Mouse (Mus musculus) macrophage (primary cell): ENCODE results near the gene Ptgfrn. TPM values are rescaled to one million over a fixed set of nuclear protein-coding genes. Genes with fewer than 3 reads are reported as not detected.

Experiments used
- H3K27ac ChIP-seq: fragments of 350-480 bp; formaldehyde crosslinking; 2 replicates; pipeline ENCODE4 v1.9.0; 2021
- H3K36me3 ChIP-seq: fragments of 350-480 bp; formaldehyde crosslinking; 2 replicates; pipeline ENCODE4 v1.9.0; 2021; ENCODE audit errors: inconsistent target
- H3K4me3 ChIP-seq: fragments of 350-480 bp; formaldehyde crosslinking; 2 replicates; pipeline ENCODE4 v1.9.0; 2021; ENCODE audit errors: inconsistent target
- H3K79me2 ChIP-seq: fragments of 350-480 bp; formaldehyde crosslinking; 2 replicates; pipeline ENCODE4 v1.9.0; 2021; ENCODE audit errors: inconsistent target
- WGBS: methylation state at CpG from one replicate; pipeline ENCODE4 v1.1.7; 2026; ENCODE audit warnings: inconsistent platforms; ENCODE audit not compliant: missing documents; 5-methylcytosine and 5-hydroxymethylcytosine counted together
- polyA plus RNA-seq: library from polyadenylated mRNA; stranded (reverse); fragments of 250-400 nt; gene quantifications from 3 replicates; pipeline ENCODE4 v1.2.4, GENCODE M21; 2018; ENCODE audit warnings: inconsistent platforms

The Ptgfrn gene
- polyA plus RNA-seq, 1 experiment from 2014 or later, result 0.67 TPM

GRCm38 (mm10) chr3:101108282-101108681, 1.8 kb downstream of the Ptgfrn start:
- H3K4me3 ChIP-seq, result no peak overlapping the region
- H3K79me2 ChIP-seq, result no peaks in the 10 kb centered on the region
- no peak overlapping the region for H3K27ac ChIP-seq
- H3K36me3 ChIP-seq, result no peaks in the 10 kb centered on the region
- WGBS, result 68% methylated on average over 3 of the region's 3 CpGs

DNA sequence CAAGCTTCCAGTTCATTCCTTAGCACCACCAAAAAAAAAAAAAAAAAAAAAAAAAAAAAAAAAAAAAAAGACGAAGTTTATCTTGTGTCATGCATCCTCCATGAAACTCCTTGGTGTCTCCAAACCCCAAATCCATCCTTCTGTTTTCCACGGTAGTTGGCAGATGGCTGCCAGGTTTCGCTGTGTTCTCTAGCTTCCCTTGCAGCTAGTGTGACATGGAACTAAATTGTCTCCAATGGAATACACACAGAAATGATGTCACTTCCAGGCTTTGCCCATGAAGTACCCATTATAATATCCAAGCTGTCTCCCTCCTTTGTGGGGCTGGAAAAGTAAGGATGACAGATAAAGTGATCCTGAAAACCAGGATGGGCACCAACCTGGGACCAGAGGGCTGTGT, 3.8 kb downstream of the Ptgfrn start:
- H3K4me3 ChIP-seq, result no peak overlapping the region
- no peak overlapping the region for H3K27ac ChIP-seq
- 82% methylated on average over 3 of the region's 3 CpGs for WGBS
- H3K79me2 ChIP-seq, result no peaks in the 10 kb centered on the region
- no peaks in the 10 kb centered on the region for H3K36me3 ChIP-seq

- Histone ChIP-seq H3K27ac (no peak overlapping the region), H3K4me3 (no peak overlapping the region), H3K36me3 (no peaks in the 10 kb centered on the region), H3K79me2 (no peaks in the 10 kb centered on the region)
- 93% methylated on average over 11 of the region's 11 CpGs for WGBS
Measured at GRCm38 (mm10) chr3:101105486-101105885, 4.6 kb downstream of the Ptgfrn start.

GRCm38 (mm10) chr3:101104883-101105282, 5.2 kb downstream of the Ptgfrn start:
- Histone ChIP-seq H3K4me3 (no peak overlapping the region), H3K36me3 (no peaks in the 10 kb centered on the region), H3K79me2 (no peaks in the 10 kb centered on the region), H3K27ac (no peak overlapping the region)
- WGBS, result 91% methylated on average over 9 of the region's 9 CpGs

DNA sequence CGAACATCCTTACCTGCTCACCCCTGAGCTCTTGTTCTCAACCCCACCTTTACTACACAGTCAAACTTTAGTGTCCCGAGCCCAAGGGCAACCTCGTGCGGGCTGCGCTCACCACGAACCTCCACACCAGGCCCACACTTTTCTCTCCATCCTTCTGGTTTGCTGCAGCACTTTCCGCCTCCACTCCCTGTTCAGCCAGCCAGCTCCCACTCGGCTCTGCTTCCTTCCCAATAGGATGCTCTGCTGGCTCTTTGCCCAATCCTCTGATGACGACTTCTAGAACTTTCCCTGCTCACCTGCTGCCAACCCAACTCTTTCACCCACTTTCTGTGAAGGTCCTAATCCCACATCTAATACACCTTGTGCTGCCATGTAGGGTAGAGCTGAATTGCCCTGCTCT, 6.3 kb downstream of the Ptgfrn start:
- Histone ChIP-seq H3K79me2 (no peaks in the 10 kb centered on the region), H3K27ac (no peak overlapping the region), H3K4me3 (no peak overlapping the region), H3K36me3 (no peaks in the 10 kb centered on the region)
- WGBS, result 88% methylated on average over 9 of the region's 9 CpGs

DNA sequence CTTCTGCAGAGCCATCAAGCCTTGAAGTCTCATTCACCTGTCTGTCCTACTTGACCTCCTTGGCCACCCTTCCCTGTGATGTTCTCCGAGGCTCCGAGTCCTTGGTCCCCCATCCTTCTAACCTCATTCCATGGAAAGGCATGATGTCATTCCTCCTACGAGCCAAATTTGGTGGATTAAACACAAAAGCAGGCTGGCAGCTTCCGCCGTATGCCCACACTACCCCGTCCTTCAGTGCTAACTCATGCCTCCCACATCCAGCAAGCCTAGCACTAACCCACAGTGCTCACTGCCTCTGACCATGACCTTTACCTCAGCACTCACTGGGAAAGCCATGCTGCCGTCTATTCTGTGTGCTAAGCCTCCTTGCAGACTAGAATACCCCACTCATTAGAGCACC, 8.0 kb downstream of the Ptgfrn start:
- H3K27ac ChIP-seq, result no peak overlapping the region
- H3K36me3 ChIP-seq, result no peaks in the 10 kb centered on the region
- H3K4me3 ChIP-seq, result no peak overlapping the region
- WGBS, result 91% methylated on average over 7 of the region's 7 CpGs
- H3K79me2 ChIP-seq, result no peaks in the 10 kb centered on the region

GRCm38 (mm10) chr3:101101184-101101583, 8.9 kb downstream of the Ptgfrn start:
- no peaks in the 10 kb centered on the region for H3K79me2 ChIP-seq
- 98% methylated on average over 7 of the region's 7 CpGs for WGBS

GRCm38 (mm10) chr3:101099701-101100357, 10.2 kb downstream of the Ptgfrn start:
- H3K36me3 ChIP-seq, result no peaks in the 10 kb centered on the region
- H3K4me3 ChIP-seq, result no peak overlapping the region
- H3K79me2 ChIP-seq, result no peaks in the 10 kb centered on the region
- no peak overlapping the region for H3K27ac ChIP-seq
- 88% methylated on average over 9 of the region's 9 CpGs for WGBS

More at GRCm38 (mm10) chr3:101101184-101101583, 8.9 kb downstream of the Ptgfrn start:
- H3K4me3 ChIP-seq, result no peak overlapping the region
- no peak overlapping the region for H3K27ac ChIP-seq
- no peaks in the 10 kb centered on the region for H3K36me3 ChIP-seq

DNA sequence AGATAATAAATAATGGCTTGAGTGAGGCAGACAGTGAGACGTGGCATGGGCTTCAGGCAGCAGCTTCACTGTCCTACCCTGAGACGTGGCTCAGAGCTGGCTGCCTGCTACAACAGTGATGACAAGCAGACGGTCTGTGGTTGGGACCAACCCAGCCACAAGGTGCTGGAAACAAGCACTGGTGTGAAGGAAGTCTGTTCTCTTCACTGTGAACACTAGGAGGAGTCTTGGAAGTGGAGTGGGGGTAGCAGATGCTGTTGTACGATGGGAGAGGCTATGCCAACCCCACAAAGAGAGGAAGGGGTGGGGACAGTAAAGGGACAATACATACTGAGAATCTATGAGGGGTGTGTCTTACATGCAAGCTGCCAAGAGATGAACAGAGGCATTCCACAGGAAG, 12.0 kb downstream of the Ptgfrn start:
- H3K79me2 ChIP-seq, result no peaks in the 10 kb centered on the region
- H3K27ac ChIP-seq, result no peak overlapping the region
- 4% methylated on average over 3 of the region's 4 CpGs for WGBS
- no peak overlapping the region for H3K4me3 ChIP-seq
- H3K36me3 ChIP-seq, result no peaks in the 10 kb centered on the region

- Histone ChIP-seq H3K27ac (no peak overlapping the region), H3K79me2 (no peaks in the 10 kb centered on the region), H3K36me3 (no peaks in the 10 kb centered on the region), H3K4me3 (no peak overlapping the region)
- 93% methylated on average over 9 of the region's 9 CpGs for WGBS
Measured at GRCm38 (mm10) chr3:101097146-101097800, 12.8 kb downstream of the Ptgfrn start.

DNA sequence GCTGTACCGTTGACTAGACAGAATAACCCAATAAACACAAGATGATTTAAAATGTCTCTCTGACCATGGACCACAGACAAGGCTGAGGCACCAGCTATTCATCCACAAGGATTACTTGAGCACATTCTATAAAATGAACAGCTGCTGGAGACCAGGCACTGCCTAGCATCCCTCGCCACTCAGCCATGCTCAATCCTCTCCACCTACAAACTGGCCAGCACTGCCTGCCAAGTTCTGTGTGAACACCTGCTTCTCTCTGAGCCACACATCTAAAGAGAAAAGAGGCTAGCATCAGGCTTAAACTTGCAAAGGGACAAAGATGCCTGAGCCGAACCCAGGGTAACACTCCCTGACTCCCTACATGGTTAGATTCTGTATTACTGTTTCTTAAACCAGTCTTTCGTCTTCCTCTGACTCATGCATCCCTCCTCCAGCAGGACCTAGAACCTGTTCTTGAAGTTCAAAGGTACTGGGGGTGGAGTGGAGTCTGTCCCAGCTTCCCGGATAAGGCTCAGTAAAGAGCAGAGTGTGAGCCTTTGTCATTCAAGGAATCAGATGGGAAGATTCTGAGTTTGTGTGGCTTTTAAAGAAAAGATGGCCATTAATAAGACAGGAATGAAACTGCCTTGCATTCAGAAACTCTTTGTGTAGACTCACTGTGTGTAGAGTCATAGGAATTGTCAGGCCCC, 14.2 kb downstream of the Ptgfrn start:
- H3K4me3 ChIP-seq, result no peak overlapping the region
- WGBS, result 91% methylated on average over 5 of the region's 5 CpGs
- H3K36me3 ChIP-seq, result no peaks in the 10 kb centered on the region
- no peaks in the 10 kb centered on the region for H3K79me2 ChIP-seq
- no peak overlapping the region for H3K27ac ChIP-seq

DNA sequence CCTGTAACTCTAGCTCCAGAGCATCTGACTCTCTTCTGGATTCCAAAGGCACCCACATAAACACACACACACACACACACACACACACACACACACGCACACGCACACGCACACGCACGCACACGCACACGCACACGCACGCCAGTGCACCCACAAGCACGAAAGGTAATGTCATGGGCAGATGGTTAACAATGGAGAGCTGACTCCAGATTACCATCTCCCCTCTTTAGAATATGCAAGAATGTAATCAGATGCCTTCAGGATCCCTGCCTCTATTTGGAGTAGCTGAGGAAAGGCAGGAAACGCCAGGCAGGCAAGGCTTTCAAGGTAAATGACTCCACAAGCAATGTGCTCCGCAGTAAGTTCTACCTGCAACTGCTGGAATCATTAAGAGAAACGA, 17.9 kb downstream of the Ptgfrn start:
- no peak overlapping the region for H3K4me3 ChIP-seq
- WGBS, result 95% methylated on average over 12 of the region's 13 CpGs
- no peaks in the 10 kb centered on the region for H3K79me2 ChIP-seq
- H3K36me3 ChIP-seq, result no peaks in the 10 kb centered on the region
- no peak overlapping the region for H3K27ac ChIP-seq

DNA sequence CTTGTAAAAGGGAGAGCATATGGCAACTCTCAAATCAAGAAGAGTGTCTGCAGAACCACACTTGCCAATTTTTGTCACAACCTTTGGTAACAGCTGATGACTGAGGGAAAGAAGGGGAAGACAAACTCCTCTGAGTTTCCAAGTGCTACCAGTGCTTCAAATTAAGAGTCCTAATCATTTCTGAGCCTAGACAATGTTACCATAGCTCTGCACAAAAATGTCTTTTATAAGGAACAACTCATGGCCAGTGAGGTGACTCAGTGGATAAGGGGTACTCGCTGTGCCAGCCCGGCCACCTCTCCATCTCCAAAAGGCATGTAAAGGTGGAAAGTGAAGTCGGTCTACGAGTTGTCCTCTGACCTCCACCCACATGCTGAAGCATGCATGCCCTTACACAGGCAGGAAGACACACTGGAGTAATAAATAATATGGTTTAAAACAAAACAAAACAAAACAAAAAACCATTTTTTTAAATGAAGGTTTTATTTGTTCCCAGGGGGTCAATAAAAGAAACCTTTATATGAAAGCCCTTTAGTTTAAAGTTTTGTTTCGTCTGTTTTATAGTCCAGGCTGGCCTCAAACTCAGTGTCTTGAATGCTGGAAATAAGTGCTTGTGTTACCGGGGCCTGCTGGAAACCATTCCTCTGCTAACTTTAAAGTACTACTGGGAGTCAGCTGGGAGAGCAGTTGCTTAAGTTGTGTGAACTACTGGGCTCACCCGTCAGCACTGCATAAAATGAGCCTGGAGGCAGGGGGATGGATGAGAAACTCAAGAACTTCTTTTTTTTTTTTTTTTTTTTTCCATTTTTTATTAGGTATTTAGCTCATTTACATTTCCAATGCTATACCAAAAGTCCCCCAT, 23.3 kb downstream of the Ptgfrn start:
- WGBS, result 90% methylated on average over 7 of the region's 7 CpGs

GRCm38 (mm10) chr3:101080925-101081324, 29.2 kb downstream of the Ptgfrn start:
- Histone ChIP-seq H3K27ac (no peak overlapping the region), H3K79me2 (no peaks in the 10 kb centered on the region), H3K4me3 (no peak overlapping the region), H3K36me3 (no peaks in the 10 kb centered on the region)
- 88% methylated on average over 4 of the region's 4 CpGs for WGBS

More for the DNA sequence above, 23.3 kb downstream of the Ptgfrn start:
- H3K36me3 ChIP-seq, result no peaks in the 10 kb centered on the region
- H3K79me2 ChIP-seq, result no peaks in the 10 kb centered on the region
- H3K4me3 ChIP-seq, result no peak overlapping the region
- no peak overlapping the region for H3K27ac ChIP-seq
